Mouse (Mus musculus) limb, embryonic 14.5 days (tissue): ENCODE results near the gene Snap25. TPM values are rescaled to one million over a fixed set of nuclear protein-coding genes. Genes with fewer than 3 reads are reported as not detected.
A peak's percentile ranks its signal among the peaks of the same experiment; 100 is the strongest.

Experiments used
- ATAC-seq: fragments of 200-750 bp; cut with Nextera tagmentation; 2 replicates; pipeline ENCODE4 v1.8.0; 2017; ENCODE audit warnings: low read depth, moderate number of reproducible peaks, moderate TSS enrichment; ENCODE audit not compliant: low FRiP score
- DNase-seq: peaks from one replicate; pipeline ENCODE4 v3.0.0-alpha.2; 2015; ENCODE audit warnings: low spot score
- H3K27ac ChIP-seq: fragments of 300-500 bp; sonication (generic); replicated peaks from 2 replicates; pipeline ENCODE4 v1.5.1; 2014; ENCODE audit warnings: low read depth, mild to moderate bottlenecking, low read length, moderate library complexity, mixed read lengths
- H3K27me3 ChIP-seq: fragments of 300-500 bp; sonication (generic); 2 replicates; pipeline ENCODE4 v1.6.1; 2014; ENCODE audit warnings: low read length, mixed read lengths; ENCODE audit not compliant: control insufficient read depth, insufficient read depth
- H3K36me3 ChIP-seq: fragments of 300-500 bp; sonication (generic); 2 replicates; pipeline ENCODE4 v1.6.1; 2014; ENCODE audit warnings: mild to moderate bottlenecking, low read length, moderate library complexity, mixed read lengths; ENCODE audit not compliant: control insufficient read depth, insufficient read depth
- H3K4me1 ChIP-seq: fragments of 300-500 bp; sonication (generic); 2 replicates; pipeline ENCODE4 v1.6.1; 2014; ENCODE audit warnings: antibody characterized with exemption, low read length, mixed read lengths; ENCODE audit not compliant: control insufficient read depth, insufficient read depth
- H3K4me2 ChIP-seq: fragments of 300-500 bp; sonication (generic); replicated peaks from 2 replicates; pipeline ENCODE4 v1.6.1; 2014; ENCODE audit warnings: low read depth, mild to moderate bottlenecking, low read length, moderate library complexity; ENCODE audit not compliant: severe bottlenecking
- H3K4me3 ChIP-seq: fragments of 300-500 bp; sonication (generic); replicated peaks from 2 replicates; pipeline ENCODE4 v1.5.1; 2014; ENCODE audit warnings: low read length
- H3K9ac ChIP-seq: fragments of 300-500 bp; sonication (generic); 2 replicates; pipeline ENCODE4 v1.6.1; 2014; ENCODE audit warnings: mild to moderate bottlenecking, low read depth, low read length, moderate library complexity; ENCODE audit not compliant: severe bottlenecking
- H3K9me3 ChIP-seq: fragments of 300-500 bp; sonication (generic); 2 replicates; pipeline ENCODE4 v1.6.1; 2016; ENCODE audit warnings: low read length; ENCODE audit not compliant: control insufficient read depth
- POLR2A ChIP-seq: fragments of 200-500 bp; IDR thresholded peaks from 2 replicates; pipeline ENCODE4 v1.8.0; 2012; ENCODE audit warnings: inconsistent platforms, mild to moderate bottlenecking, moderate library complexity, borderline replicate concordance; ENCODE audit not compliant: insufficient read depth, insufficient read length; ENCODE audit errors: extremely low read depth
- WGBS: fragments of 180-500 bp; shearing (Covaris S2); extraction: QIAGEN DNeasy Blood & Tissue Kit; methylation state at CpG from one replicate; pipeline ENCODE4 v1.1.7; 2014; 5-methylcytosine and 5-hydroxymethylcytosine counted together
- polyA plus RNA-seq, 2 experiments: library from polyadenylated mRNA; depleted of rRNA in 1 of 2; stranded (reverse) in 1 of 2; unstranded in 1 of 2; fragments of >200 nt; fragmentation: Nextera tagmentation in 1 of 2; extraction: Ambion mirVana in 1 of 2; gene quantifications; 2 replicates each; pipeline versions ENCODE4 v1.2.1 to v1.2.3; 2012 to 2014

Gene Snap25
- polyA plus RNA-seq, 2 experiments, result 0.22 to 1.9 TPM

DNA sequence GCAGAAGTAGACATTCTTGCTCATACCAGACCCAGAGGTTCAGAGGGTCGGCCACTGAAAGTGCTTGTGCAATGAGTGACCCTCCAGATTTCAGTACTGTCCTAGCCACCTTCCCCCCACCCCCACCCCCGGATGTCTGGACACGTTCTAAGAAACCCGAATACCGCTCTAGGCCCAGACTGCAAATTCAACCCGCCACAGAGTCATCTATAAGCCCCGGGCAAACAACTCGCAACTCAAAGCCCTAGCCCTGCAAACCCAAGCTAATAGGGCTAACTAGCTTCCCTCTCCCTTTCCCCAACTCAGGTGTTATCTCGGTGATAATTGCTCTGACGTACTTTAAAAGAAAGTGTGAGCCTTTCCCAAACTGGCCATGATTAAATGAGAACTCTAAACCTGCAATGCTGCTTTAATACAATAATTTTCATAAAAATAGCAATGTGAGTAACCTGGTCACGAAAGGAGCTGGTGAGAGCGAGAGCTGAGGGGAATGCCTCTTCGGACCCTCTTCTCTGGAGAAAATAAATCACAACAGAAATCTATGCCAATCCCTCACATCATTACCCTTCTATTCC lies 725 bp upstream of the Snap25 start:
- no peak for TF ChIP-seq POLR2A
- Histone ChIP-seq H3K9ac (no peak overlapping the region), H3K4me3 (no peak overlapping the region), H3K4me2 (peak overlapping the region; percentile 41; the same call in 1 of the 2 replicates), H3K27ac (no peak overlapping the region), H3K27me3 (peaks cover 17% of the 10 kb centered on the region; the same call in 1 of the 2 replicates), H3K9me3 (no peaks in the 10 kb centered on the region), H3K36me3 (no peaks in the 10 kb centered on the region), H3K4me1 (peaks cover 9% of the 10 kb centered on the region; the same call in 1 of the 2 replicates)
- WGBS, result under 1% methylated on average over 13 of the region's 13 CpGs
- DNase-seq (no peak), ATAC-seq (no peak)

DNA sequence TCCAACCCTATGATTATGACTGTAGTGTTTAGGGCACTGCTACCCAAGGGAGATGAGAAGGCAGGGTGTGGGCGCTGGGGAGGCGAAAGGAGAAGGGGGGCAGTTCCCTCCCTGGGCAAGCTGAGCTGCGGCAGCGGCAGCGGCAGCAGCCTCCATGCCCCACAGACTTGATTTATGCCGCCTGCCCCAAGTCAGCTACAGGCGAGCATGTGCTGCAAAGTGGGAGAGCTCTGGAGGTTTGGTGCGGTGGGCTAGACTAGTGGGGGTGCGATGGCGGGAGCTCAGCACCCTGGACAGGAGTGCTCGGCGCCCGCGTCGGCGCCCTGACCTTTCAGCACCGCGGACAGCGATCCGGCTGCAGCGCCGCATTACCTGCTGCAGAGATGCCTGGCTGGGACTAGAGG lies 757 bp downstream of the Snap25 start:
- TF ChIP-seq POLR2A, result no peak
- DNase-seq (peak; percentile 88), ATAC-seq (peak; percentile 95)
- 0% methylated on average over 22 of the region's 22 CpGs for WGBS
- Histone ChIP-seq H3K36me3 (no peaks in the 10 kb centered on the region), H3K4me3 (no peak overlapping the region), H3K9ac (no peak overlapping the region), H3K4me2 (peak overlapping the region; percentile 41), H3K27me3 (peaks cover 17% of the 10 kb centered on the region; the same call in 1 of the 2 replicates), H3K9me3 (no peaks in the 10 kb centered on the region), H3K27ac (no peak overlapping the region), H3K4me1 (peaks cover 9% of the 10 kb centered on the region; the same call in 1 of the 2 replicates)

DNA sequence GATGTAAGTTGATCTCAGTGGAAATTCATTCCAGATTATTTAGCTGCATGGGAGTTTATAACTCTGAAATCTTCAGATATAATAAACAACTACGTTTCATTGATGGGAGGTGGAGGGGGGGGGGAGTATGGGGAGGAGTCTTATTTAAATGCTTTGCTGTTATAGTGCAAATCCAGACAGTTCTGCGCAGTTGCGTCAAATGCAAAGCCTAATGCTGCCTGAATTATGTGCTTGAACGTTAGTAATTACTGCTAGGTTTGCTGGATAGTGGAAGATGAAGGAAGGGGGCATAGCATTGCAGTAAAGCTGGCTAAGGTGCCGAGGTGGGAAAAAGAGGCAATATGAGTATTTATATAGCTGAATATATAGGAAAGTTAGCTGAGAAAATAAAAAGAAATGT lies 2.3 kb downstream of the Snap25 start:
- WGBS, result 76% methylated on average over 5 of the region's 5 CpGs
- no peak for ATAC-seq
- H3K27ac ChIP-seq, result no peak overlapping the region

DNA sequence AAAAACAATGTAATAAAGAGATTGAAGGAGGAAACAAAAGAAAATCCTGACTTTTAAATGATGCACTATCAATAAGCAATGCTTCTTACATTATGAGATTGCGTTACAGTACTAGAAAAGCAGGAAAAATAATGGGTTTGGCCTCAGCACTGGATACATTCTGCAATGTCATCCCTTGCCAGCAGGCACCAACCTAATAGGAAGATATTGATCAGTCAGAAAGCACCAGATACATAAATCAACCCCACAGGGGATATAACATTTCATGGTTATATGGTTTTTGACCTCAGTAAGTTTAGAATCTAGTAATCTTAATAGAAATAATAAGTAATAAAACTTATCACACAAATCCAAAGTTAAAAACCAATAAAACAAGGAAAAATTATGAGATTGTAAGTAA lies 3.1 kb downstream of the Snap25 start:
- Histone ChIP-seq H3K27ac (no peak overlapping the region), H3K9me3 (no peaks in the 10 kb centered on the region), H3K4me3 (no peak overlapping the region), H3K36me3 (no peaks in the 10 kb centered on the region), H3K27me3 (peaks cover 17% of the 10 kb centered on the region; the same call in 1 of the 2 replicates), H3K9ac (no peak overlapping the region), H3K4me2 (no peak overlapping the region), H3K4me1 (peaks cover 9% of the 10 kb centered on the region; the same call in 1 of the 2 replicates)
- ATAC-seq (no peak), DNase-seq (no peak)
- TF ChIP-seq POLR2A, result no peak
- 96% methylated on average over 1 of the region's 1 CpGs for WGBS

More for the DNA sequence above, 2.3 kb downstream of the Snap25 start:
- Histone ChIP-seq H3K27me3 (peaks cover 17% of the 10 kb centered on the region; the same call in 1 of the 2 replicates), H3K36me3 (no peaks in the 10 kb centered on the region), H3K4me3 (no peak overlapping the region), H3K4me1 (peaks cover 9% of the 10 kb centered on the region; the same call in 1 of the 2 replicates), H3K9me3 (no peaks in the 10 kb centered on the region), H3K4me2 (no peak overlapping the region), H3K9ac (no peak overlapping the region)
- no peak for DNase-seq
- no peak for TF ChIP-seq POLR2A

DNA sequence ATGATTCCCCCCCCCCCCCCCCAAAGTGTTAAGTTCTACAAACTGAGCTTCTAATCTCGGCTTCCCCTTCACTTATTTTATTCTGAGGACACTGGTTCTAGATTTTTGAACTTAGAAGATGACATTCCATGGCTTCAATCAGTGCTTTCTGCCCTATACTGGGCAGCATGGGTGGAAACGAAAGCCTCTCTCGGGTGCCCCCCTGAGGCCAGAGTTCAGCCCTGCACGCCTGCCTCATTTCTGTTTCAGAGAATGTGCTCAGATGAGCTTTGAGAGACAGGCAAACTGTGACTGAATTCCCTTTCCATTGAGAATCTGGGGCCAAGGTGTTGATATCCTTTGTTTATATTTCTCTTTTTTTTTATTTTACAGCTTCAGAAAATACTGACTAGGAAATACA lies 7.0 kb downstream of the Snap25 start:
- WGBS, result 28% methylated on average over 4 of the region's 4 CpGs
- Histone ChIP-seq H3K9me3 (no peaks in the 10 kb centered on the region), H3K4me1 (no peaks in the 10 kb centered on the region), H3K36me3 (no peaks in the 10 kb centered on the region), H3K27ac (no peak overlapping the region), H3K9ac (no peak overlapping the region), H3K4me3 (no peak overlapping the region), H3K27me3 (no peaks in the 10 kb centered on the region), H3K4me2 (no peak overlapping the region)
- DNase-seq (no peak), ATAC-seq (no peak)
- no peak for TF ChIP-seq POLR2A
